Mouse (Mus musculus) lung, embryonic 16.5 days (tissue): ENCODE measurements around the gene Pgpep1. TPM values are rescaled to one million over a fixed set of nuclear protein-coding genes. Genes with fewer than 3 reads are reported as not detected.
A peak's percentile ranks its signal among the peaks of the same experiment; 100 is the strongest.

Source experiments
- ATAC-seq: fragments of 200-750 bp; cut with Nextera tagmentation; 2 replicates; pipeline ENCODE4 v1.8.0; 2017; ENCODE audit warnings: low read depth, mild to moderate bottlenecking, moderate library complexity
- H3K27ac ChIP-seq: fragments of 300-500 bp; sonication (generic); 2 replicates; pipeline ENCODE4 v1.5.1; 2014; ENCODE audit warnings: mild to moderate bottlenecking, control low read depth, low read length
- H3K27me3 ChIP-seq: fragments of 300-500 bp; sonication (generic); 2 replicates; pipeline ENCODE4 v1.6.1; 2014; ENCODE audit warnings: low read depth, low read length, mixed read lengths; ENCODE audit not compliant: control insufficient read depth, insufficient read depth
- H3K36me3 ChIP-seq: fragments of 300-500 bp; sonication (generic); 2 replicates; pipeline ENCODE4 v1.6.1; 2014; ENCODE audit warnings: low read length; ENCODE audit not compliant: control insufficient read depth, insufficient read depth
- H3K4me1 ChIP-seq: fragments of 300-500 bp; sonication (generic); replicated peaks from 2 replicates; pipeline ENCODE4 v1.6.1; 2014; ENCODE audit warnings: low read length, mixed read lengths; ENCODE audit not compliant: control insufficient read depth, insufficient read depth
- H3K4me2 ChIP-seq: fragments of 300-500 bp; sonication (generic); 2 replicates; pipeline ENCODE4 v1.6.1; 2014; ENCODE audit warnings: low read depth, low read length, control low read depth
- H3K4me3 ChIP-seq: fragments of 300-500 bp; sonication (generic); 2 replicates; pipeline ENCODE4 v1.5.1; 2014; ENCODE audit warnings: mild to moderate bottlenecking, low read length, control low read depth
- H3K9ac ChIP-seq: fragments of 300-500 bp; sonication (generic); 2 replicates; pipeline ENCODE4 v1.6.1; 2014; ENCODE audit warnings: low read length, control low read depth
- H3K9me3 ChIP-seq: fragments of 300-500 bp; sonication (generic); 2 replicates; pipeline ENCODE4 v1.6.1; 2016; ENCODE audit warnings: low read length; ENCODE audit not compliant: control insufficient read depth
- WGBS: fragments of 180-500 bp; shearing (Covaris S2); extraction: QIAGEN DNeasy Blood & Tissue Kit; methylation state at CpG from one replicate; pipeline ENCODE4 v1.1.7; 2014; 5-methylcytosine and 5-hydroxymethylcytosine counted together
- polyA plus RNA-seq: library from polyadenylated mRNA; unstranded; fragments of >200 nt; fragmentation: Nextera tagmentation; extraction: Ambion mirVana; gene quantifications from 2 replicates; pipeline ENCODE4 v1.2.1, GENCODE M21; 2015

Gene Pgpep1
- polyA plus RNA-seq, 1 experiment from 2014 or later, result 46.7 TPM

DNA sequence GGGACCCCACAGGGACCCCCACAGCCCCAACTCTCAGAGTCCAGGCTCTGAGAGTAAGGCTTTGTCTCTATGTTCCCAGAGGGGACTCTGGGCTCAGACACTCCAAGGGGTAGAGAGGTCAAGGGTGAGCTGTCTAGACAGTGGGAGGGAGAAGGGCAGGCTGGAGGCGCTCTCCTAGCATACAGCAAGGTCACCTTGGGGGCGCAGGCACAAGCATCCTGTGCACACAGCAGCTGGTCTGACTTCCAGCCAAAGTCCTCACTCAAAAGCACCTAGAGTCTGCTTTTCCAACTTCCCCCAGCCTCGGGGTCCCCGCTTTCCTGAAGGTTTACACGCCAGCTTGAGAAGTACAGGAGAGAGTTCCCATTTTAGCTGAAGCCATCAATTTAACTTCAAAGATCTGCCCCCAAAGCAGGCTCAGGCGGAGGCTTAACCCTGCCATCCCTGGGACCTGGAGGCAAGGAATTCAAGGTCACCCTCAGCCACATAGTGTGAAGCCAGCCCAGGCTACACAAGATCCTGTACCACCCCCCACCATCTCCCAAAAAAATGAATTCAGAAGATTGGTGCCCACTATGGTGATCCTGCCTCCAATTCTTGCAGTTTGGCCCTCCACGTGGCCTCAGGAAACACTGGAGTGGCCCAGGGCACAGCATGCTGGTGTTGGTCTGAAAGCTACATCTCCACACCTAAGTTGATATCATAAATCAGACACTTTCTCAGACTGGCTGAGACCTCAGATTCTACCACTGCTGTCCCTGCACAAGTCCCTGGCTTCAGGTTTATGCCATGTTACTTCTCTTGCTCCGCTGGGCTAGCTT lies 12.6 kb downstream of the Pgpep1 start:
- peaks cover 41% of the 10 kb centered on the region for H3K4me1 ChIP-seq
- no peak overlapping the region for H3K4me2 ChIP-seq
- no peaks in the 10 kb centered on the region for H3K9me3 ChIP-seq
- H3K36me3 ChIP-seq, result peaks cover 16% of the 10 kb centered on the region
- ATAC-seq, result no peak
- no peak overlapping the region for H3K4me3 ChIP-seq
- H3K27ac ChIP-seq, result no peak overlapping the region
- peak overlapping the region; percentile 30; the same call in 1 of the 2 replicates for H3K9ac ChIP-seq
- WGBS, result 42% methylated on average over 8 of the region's 8 CpGs
- no peaks in the 10 kb centered on the region for H3K27me3 ChIP-seq

DNA sequence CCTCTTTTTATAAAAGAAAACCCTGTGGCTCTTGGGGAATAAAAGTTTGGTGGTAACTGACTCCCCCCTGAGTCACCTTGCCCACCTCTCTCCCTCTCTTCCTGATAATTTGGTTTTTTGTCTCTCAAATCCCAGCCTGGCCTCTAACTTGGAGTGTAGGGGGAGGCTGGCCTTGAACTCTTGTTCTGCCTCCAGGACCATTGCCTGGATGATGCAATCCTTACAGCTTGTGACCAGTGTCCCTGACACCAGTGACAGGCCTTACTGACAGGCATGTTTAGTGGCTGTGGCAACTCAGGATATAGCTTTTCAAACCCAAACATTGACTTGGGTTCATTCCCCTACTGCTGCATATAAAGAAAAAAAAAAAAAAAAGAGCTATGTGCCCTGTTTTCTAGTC lies 13.4 kb downstream of the Pgpep1 start:
- no peak overlapping the region for H3K4me2 ChIP-seq
- H3K4me1 ChIP-seq, result peaks cover 41% of the 10 kb centered on the region
- ATAC-seq, result no peak
- no peak overlapping the region for H3K27ac ChIP-seq
- H3K27me3 ChIP-seq, result no peaks in the 10 kb centered on the region
- peaks cover 9% of the 10 kb centered on the region for H3K36me3 ChIP-seq
- no peak overlapping the region for H3K9ac ChIP-seq
- no peak overlapping the region for H3K4me3 ChIP-seq
- H3K9me3 ChIP-seq, result no peaks in the 10 kb centered on the region

DNA sequence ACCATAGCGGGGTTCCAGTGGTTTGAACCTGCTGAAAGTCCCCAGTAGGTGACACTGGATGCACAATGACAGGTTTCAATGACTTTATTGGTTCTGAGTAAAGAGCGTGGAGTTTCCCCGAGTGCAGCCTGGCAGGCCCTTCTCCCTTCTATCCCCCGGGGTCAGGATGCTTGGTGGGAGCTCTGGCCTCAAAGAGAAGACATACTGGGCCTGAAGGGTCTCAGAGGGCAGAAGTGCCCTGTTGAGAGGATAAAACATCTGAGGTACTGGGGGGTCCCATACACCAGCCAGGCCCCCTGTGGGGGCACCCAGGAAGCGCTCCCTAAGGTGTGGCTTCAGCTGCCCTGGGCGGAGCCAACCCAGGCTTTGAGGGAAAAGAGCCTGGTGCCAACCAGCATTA lies 13.8 kb downstream of the Pgpep1 start:
- no peak overlapping the region for H3K9ac ChIP-seq
- H3K4me2 ChIP-seq, result no peak overlapping the region
- H3K27ac ChIP-seq, result no peak overlapping the region
- no peaks in the 10 kb centered on the region for H3K27me3 ChIP-seq
- peaks cover 41% of the 10 kb centered on the region for H3K4me1 ChIP-seq
- no peak overlapping the region for H3K4me3 ChIP-seq
- no peaks in the 10 kb centered on the region for H3K9me3 ChIP-seq
- no peak for ATAC-seq
- WGBS, result 82% methylated on average over 6 of the region's 6 CpGs
- peaks cover 7% of the 10 kb centered on the region for H3K36me3 ChIP-seq

DNA sequence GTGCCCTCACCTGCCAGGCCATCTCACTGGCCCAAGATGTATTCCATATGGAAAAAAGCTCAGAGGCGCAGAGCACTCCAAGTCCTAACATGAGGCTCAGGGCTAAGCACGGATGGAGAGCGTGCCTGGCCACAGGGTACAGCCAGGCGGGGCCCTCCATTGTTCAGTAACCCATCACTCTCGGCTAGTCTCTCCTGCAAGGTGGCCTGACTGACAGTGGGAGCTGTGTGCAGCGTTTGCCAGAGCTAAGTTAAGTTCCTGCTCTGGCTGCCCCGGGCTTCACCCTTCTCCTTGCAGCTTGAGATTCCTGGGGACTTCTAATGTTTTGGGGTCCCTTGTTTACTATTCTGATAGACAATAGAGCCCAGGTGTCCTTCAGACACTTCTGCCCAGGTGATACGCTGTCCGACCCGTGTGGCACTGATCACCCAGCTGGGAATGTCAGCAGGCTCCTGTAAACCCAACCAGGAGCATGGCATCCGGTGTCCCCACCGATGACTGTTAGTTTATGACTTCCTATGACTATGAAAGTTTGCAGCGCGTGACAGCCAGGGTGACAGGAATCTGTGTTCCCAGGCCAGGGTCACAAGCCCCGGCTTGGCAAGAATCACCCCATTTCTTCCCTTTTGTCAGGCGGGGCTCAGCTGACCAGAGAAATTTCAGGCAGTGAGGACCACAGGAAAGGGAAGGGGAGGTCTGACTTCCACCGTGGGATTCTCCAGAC lies 14.5 kb downstream of the Pgpep1 start:
- 41% methylated on average over 17 of the region's 17 CpGs for WGBS
- Histone ChIP-seq H3K4me1 (peaks cover 41% of the 10 kb centered on the region), H3K9ac (peak overlapping the region; percentile 25; the same call in 1 of the 2 replicates), H3K4me3 (no peak overlapping the region), H3K27ac (no peak overlapping the region), H3K27me3 (no peaks in the 10 kb centered on the region), H3K4me2 (no peak overlapping the region), H3K9me3 (no peaks in the 10 kb centered on the region), H3K36me3 (peaks cover 4% of the 10 kb centered on the region; the same call in 1 of the 2 replicates)
- no peak for ATAC-seq

DNA sequence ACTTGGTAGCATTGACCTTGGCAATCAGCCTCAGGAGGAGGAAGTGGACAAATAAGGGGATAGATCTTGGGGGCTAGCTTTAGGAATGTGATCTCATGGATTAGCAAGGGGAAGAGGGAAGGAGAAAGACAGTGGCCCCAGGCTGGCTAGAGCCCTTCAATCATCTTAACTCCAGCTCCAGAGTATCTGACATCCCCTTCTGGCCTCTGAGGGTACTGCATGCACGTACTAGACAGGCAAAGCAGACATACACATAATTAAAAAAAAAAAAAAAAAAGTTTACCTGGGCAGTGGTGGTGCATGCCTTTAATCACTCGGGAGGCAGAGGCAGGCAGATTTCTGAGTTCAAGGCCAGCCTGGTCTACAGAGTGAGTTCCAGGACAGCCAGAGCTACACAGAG lies 16.1 kb downstream of the Pgpep1 start:
- Histone ChIP-seq H3K4me3 (no peak overlapping the region), H3K36me3 (no peaks in the 10 kb centered on the region), H3K4me2 (no peak overlapping the region), H3K27me3 (no peaks in the 10 kb centered on the region), H3K9ac (no peak overlapping the region), H3K9me3 (no peaks in the 10 kb centered on the region), H3K4me1 (peaks cover 28% of the 10 kb centered on the region), H3K27ac (no peak overlapping the region)
- WGBS, result 88% methylated on average over 2 of the region's 2 CpGs
- no peak for ATAC-seq

DNA sequence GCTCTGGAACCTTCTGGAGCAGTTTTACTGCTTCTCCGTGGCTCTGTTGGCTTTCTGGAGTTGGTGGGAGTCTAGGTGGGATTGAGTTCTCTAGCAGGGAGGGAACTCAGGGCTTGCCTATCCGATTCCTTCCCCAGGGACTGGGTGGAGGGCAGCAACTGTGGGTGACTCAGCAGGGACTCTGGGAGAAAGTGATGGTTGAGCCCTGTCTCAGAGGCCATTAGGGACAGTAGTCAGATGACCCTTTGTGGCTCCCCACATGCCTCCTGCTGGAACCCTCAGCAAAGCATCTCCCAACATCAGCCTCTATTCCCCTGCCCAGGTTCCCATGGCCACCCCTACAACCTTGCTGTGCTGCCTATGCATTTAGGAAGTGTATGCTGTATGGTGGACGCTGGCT lies 17.2 kb downstream of the Pgpep1 start:
- no peaks in the 10 kb centered on the region for H3K27me3 ChIP-seq
- ATAC-seq, result no peak
- no peak overlapping the region for H3K4me2 ChIP-seq
- no peak overlapping the region for H3K27ac ChIP-seq
- no peaks in the 10 kb centered on the region for H3K9me3 ChIP-seq
- H3K36me3 ChIP-seq, result no peaks in the 10 kb centered on the region
- WGBS, result 70% methylated on average over 3 of the region's 3 CpGs
- H3K4me3 ChIP-seq, result no peak overlapping the region
- no peak overlapping the region for H3K9ac ChIP-seq
- H3K4me1 ChIP-seq, result peaks cover 24% of the 10 kb centered on the region

DNA sequence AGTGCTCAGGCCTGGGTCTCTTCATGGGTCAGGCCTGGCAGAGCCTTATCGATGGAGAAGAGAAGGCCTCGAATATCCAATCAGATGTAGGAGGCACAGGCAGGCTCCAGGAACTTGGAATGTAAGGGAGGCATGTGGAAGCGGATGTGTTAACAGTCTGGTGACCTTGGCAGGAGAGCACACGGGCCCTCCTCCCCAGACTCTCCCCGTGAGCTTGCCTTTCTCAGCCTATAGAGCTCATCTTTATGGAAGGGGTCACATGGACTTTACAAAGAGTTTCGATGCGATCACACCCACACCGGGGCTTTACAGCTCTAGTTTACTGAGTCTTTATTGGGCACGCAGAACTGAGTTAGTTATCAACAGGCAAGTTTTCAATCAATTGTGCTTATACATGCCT lies 21.4 kb downstream of the Pgpep1 start:
- Histone ChIP-seq H3K4me3 (no peak overlapping the region), H3K36me3 (no peaks in the 10 kb centered on the region), H3K27me3 (no peaks in the 10 kb centered on the region), H3K27ac (no peak overlapping the region), H3K9me3 (no peaks in the 10 kb centered on the region), H3K4me2 (no peak overlapping the region), H3K9ac (no peak overlapping the region), H3K4me1 (peaks cover 7% of the 10 kb centered on the region)
- no peak for ATAC-seq
- 59% methylated on average over 9 of the region's 9 CpGs for WGBS

DNA sequence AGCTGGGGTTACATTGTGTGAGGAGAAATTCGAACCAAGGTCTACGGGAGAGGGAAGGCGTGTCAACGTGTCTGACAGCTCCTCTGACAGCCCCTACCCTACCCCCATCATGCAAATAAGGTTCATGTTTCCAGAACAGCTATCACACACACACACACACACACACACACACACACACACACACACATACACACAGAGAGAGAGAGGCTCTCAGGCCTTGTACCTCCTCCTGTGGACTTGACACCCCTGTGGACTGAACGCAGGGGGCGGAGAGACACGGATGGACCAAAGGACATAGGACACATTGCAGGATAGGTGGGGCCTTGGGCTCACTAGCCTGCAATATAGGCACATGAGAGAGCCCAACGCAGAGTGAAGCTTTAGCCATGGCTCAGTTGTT lies 23.4 kb downstream of the Pgpep1 start:
- H3K4me3 ChIP-seq, result no peak overlapping the region
- no peak for ATAC-seq
- no peaks in the 10 kb centered on the region for H3K27me3 ChIP-seq
- 53% methylated on average over 8 of the region's 8 CpGs for WGBS
- H3K36me3 ChIP-seq, result no peaks in the 10 kb centered on the region
- no peaks in the 10 kb centered on the region for H3K9me3 ChIP-seq
- H3K4me2 ChIP-seq, result no peak overlapping the region
- peaks cover 7% of the 10 kb centered on the region for H3K4me1 ChIP-seq
- H3K9ac ChIP-seq, result no peak overlapping the region
- H3K27ac ChIP-seq, result no peak overlapping the region

DNA sequence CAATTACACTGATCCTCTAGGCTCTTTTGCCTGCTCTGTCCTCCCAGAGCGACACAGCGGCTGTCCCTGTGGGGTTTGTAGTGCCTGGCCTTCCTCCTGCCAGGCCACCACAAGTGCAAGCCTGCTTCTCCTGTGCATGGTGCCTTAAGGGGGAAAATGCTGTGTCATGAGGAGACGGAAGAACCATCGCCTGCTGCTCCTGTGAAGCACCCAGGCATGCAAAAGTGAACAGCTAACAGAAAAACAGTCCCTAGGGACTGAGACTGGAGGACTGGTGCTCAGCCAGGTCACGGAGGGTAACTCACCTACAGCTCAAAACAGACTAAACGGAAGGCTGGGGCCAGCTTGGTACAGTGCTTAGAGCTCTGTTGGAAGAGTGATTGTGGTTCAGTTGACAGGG lies 24.7 kb downstream of the Pgpep1 start:
- WGBS, result 77% methylated on average over 6 of the region's 6 CpGs
- H3K9me3 ChIP-seq, result no peaks in the 10 kb centered on the region
- no peaks in the 10 kb centered on the region for H3K36me3 ChIP-seq
- no peak overlapping the region for H3K4me3 ChIP-seq
- no peak for ATAC-seq
- no peak overlapping the region for H3K4me2 ChIP-seq
- H3K9ac ChIP-seq, result no peak overlapping the region
- H3K4me1 ChIP-seq, result peaks cover 17% of the 10 kb centered on the region
- no peak overlapping the region for H3K27ac ChIP-seq
- H3K27me3 ChIP-seq, result no peaks in the 10 kb centered on the region
